Mouse (Mus musculus): ENCODE data around the gene Atp6v0c.
"Not testable (repeated sequence)": the region's sequence is repeated elsewhere in the genome, so short reads cannot be mapped to it uniquely, and the experiment has no call there.

The Atp6v0c gene

DNA sequence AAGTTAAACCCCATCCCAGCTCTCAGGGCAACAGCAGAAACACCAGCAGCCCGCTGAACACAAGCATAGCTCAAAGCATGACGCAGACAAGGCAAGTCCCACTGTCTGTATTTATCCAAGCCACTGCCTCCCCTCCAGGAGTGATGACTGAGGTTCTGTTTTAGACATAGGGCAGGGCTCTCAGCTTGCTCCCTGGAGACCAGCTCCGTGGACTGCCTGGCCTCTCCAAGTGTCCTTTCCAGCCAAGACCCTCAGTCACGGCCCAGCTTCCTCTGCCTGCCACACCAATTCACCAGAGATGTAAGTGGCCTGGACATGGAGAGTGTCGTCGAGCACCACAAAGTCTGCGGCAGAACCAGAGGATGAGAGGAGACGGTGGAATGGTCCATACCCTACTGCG, 13.8 kb downstream of the Atp6v0c start:
- no peak for DNase-seq

DNA sequence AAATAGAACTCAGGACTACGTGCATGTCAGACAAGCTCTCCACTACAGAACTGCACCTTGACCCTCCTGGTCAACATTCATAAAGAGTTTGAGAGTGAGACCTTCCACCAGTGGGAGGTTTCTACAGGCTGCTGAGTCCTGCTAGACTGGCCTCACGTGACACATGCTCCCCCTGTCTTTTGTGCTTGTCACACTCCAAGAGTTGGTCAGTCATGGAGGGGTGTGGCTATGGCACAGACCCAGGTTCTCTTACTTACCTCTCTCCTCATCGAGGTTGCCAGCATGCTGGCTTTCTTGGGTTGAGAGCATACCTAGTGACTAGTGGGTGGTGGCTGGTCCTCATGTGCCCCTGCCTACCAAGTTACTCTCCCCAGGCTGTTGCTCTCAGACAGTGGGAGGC, 15.0 kb downstream of the Atp6v0c start:
- DNase-seq: no peak

DNA sequence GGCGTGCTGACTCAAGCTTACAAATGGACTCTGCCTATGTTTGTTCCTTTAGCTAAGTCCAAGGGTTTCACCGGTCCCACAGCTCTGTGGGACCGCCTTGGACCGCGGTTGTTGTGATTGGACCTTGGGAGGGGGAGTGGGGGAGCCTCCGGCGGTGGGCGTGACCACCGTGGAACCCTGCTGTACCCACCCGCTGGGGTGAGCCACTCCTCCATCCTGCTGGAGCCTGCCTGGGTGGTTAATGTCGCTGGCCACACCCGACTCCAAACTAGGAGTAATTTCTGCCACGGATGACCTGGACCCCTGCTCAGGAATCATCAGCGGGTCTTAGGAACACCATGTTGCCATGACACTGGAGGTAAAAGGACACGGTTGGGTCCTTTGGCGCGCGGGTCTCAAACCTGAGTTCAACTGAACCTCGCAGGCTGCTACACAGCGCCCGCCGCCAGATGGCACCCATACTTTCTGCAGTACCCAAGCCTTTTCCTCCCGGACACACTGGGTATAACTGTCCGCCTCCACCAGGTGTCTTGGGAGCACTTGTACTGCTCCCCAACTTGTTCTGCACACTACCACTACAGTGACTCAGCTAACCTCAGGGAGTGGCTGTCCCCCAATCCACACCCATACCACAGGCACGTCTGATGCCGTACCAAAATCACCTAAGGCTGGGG, 17.5 kb downstream of the Atp6v0c start:
- peak; percentile 73 for DNase-seq

DNA sequence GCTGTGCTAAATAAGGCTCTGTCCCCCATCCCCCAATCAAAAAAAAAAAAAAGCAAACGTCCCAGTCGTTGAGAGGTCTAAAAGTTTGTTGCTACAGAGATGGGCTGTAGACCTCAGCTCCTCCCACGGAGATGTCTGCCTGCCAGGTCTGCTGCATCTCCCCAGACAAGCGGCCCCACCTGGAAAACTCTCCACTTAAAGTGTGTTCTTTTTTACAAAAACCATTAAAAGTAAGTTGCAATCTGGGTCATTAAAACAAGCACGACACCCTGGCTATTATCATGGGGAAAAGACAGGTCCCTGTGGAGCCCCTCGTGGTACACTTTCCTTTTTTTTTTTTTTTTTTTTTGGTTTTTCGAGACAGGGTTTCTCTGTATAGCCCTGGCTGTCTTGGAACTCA, 18.1 kb downstream of the Atp6v0c start:
- DNase-seq: no peak

DNA sequence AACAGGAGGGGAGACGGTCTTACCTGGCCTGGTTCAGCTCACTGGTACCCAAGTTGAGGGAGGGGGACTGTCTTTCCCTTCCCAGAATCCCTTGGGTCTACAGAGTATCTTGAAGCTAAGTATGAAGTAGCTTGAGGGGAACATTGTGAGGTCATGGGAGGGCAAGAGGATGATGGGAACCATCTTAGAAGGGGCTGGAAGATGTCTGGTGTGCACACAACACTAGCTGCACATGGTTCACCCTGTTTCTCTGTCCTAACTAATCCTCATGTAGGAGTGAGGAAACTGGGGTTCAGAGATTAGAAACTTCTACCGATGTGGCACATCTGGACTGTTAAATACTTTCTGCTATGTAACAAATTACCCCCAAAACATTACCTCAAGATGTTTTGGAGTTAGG, 18.7 kb downstream of the Atp6v0c start, which contains the start of gene Pdpk1:
TSS of gene Pdpk1 (minus strand) at position 101 of the 400 bp plus-strand sequence.
- no peak for DNase-seq

DNA sequence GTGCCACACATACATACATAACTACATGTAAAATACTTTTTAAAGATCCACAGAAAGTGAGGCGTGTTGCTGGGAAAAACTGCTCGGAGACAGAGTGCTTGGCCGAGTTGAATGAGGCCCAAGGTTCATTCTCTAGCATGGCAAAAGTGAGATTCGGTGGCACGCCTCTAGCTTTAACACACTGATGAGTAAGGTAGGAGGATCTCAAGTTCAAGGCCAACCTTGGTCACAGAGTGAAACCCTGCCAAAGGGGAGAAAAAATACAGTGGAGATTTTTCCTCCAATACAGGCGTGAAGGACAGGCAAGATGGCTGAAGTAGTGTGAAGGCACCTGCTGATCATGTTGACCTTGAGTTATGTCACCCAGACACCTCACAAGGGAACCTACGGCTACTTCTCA, 20.1 kb downstream of the Atp6v0c start:
- DNase-seq: no peak

DNA sequence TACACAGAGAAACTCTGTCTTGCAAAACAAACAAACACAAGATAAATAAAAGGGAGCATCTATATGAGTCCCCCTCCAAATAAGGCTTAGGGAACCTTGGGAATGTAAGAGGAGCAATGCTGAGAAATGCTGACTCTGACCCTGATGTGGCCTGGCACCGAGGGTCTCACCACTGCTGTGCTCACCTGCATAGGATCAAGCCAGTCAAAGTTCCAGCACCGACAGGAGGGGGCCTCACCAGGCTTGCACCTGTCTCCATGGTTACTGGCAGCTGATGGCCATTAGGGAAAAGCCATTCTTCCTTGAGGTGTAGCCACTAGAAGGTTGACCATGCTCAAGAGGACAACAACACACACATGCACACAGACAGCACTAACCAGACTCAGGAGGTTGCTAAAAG, 26.6 kb downstream of the Atp6v0c start:
- DNase-seq: no peak

DNA sequence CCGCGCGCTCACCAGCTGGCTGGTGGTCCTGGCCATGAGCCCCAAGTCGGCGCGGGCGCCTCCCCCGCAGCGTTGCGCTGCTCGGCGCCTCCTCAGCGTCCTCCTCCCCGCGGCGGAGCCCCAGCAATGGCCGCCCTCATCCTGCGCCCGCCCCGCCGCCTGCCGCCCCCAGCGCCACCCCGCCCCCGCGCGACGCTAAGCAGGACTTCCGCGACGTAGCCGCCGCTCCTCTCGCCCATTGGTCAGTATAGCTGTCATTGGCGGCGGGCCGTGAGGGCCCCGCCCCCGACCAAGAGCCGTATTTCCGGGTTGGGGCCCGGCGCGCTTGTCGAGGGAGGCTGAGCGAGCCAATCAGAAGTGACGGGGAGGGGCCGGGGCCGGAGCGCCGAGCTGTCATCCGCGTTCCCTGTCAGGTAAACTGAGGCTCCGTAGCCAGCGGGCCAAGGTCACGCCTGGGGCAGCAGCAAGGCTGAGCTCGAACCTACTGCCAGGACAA, 28.0 kb downstream of the Atp6v0c start:
- DNase-seq: peak; percentile 98

DNA sequence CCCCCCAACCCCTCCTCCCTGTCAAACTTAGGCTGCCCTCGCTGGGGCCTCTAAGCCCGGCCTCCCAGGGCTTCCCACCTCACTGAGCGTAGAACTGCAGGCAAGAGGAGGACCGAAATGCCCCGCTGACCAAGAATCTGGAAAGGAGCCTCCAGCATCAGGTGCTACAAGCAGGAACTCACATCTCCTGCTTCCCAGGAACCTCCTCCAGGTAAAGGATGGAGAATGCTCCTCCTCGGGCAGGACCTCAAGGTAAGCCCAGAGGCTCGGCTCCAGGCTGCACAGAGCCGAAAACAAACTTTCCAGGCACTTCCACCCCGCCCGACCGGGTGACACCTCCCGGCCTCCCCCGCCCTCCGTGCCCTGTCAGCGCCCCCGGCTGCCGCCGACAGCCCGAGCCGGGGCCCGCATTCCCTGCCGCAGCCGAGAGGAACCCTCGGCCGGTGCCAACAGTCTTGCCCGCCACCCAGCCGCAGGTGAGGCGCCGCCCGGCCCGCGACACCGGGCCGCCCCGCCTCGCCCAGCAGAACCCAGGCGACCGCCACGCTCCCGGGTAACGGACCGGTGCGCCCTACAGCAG, 28.6 kb downstream of the Atp6v0c start:
- DNase-seq: peak; percentile 28

DNA sequence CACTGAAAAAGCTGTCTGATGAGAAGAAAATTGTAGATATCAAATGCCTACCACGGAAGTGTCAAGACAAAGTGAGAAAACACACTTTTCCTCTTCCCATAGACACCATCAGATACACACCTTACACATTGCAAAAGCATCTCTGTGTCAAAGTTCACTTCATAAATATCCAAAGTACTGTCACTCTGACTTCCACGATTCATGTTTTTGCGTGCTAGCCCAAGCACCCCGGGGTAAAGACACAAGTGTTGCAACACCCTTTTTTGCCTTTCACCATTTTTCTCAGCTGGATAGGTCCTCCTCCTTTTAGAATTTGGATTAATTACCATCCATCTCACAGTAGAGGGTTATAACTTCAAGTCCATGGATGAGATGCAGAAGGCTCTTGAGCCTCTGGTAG, 29.5 kb downstream of the Atp6v0c start:
- DNase-seq: no peak

DNA sequence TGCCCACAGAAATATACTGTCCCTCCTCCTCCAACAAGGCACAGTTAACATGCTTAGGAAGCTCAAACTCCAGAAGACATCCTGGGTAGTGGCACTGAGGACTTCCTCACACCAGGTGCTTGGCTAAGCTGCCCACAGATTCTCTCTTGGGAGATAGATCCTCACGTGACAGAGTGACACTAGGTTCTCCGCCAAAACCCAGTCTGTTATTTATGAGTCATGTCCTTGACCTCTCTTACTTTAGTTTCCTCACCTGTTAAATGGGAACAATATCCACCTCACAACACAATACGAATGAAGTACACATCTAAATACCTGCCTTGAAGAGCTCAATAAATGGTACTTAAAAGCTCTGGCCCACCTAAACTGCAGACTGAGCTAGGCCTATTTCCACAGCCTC, 30.2 kb downstream of the Atp6v0c start:
- no peak for DNase-seq

DNA sequence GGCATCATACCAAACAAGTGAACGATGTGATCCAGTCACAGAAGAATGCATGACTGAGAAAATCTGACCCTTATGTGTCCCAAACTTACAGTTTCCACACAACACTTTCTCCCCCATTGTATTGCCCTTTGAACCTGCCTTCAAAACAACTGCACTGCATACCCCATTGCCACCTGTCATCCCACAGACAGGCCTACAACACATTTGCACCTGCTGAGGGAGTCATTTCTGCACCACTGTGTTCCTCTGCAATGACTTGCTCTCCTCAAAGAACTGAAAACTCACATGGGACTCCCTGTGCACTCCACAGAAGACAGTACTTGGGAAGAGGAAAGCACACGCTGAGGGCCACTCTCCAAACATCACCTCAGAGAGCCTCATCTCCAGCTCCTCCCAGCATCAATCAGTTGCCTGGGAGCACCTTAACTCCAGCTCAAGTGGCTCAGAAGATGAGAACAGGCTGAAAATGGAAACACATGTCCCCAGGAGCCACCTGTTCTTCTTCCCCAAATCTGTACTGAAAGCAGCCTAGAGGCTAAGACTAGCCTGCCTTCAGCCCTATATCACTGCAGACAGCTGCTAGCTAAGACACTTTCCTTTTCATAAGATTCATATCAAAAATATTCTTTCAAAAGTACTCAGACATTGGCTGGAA, 32.1 kb downstream of the Atp6v0c start:
- DNase-seq: no peak

DNA sequence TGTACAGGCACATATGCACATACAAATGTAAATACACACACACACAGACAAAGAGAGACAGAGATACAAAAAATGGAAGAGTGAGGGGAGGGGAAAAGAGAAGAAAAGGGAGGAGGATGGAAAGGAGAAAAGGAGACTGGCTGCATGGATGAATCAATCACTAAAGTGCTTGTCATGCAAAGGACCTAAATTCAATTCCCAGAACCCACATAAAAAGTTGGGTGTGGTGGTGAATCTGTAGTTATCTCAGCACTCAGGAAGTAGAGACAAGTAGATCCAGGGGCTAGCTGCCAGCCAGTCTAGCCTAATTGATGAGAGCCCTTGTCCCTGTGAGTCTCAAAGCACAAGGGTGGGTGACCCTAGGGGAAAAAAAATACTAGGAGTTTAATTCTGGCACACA, 35.4 kb downstream of the Atp6v0c start:
- no peak for DNase-seq

DNA sequence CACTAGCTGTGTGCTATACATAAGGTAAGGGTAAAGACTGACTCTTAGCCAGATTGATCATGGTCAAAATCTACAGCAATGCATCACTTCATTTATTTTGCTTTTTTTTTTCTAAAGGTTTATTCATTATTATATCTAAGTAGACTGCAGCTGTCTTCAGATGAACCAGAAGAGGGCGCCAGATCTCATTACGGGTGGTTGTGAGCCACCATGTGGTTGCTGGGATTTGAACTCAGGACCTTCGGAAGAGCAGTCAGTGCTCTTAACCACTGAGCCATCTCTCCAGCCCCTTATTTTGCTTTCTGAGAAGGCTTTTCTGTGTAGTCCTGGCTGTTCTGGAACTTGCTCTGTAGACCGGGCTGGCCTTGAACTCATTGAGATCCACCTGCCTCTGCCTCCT, 36.6 kb downstream of the Atp6v0c start:
- not testable (repeated sequence) for DNase-seq

DNA sequence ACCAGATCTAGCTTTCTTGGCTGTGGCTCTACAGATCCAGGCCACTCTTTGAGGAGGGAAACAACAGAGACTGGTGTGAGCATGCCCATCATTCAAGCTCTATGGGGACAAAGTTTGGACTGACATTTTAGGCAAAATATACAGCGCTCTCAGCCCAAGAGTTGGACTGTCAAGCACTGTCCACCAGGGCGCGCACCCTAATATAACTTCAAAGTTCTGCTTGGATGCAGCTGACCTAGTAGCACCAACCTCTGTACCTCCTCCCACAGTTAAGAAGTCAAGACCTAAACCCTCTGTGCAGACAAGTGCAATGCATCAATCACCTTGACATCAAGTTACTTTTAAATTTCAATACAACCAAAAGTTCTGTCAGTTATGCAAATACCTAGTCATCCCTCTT, 37.9 kb downstream of the Atp6v0c start:
- no peak for DNase-seq

DNA sequence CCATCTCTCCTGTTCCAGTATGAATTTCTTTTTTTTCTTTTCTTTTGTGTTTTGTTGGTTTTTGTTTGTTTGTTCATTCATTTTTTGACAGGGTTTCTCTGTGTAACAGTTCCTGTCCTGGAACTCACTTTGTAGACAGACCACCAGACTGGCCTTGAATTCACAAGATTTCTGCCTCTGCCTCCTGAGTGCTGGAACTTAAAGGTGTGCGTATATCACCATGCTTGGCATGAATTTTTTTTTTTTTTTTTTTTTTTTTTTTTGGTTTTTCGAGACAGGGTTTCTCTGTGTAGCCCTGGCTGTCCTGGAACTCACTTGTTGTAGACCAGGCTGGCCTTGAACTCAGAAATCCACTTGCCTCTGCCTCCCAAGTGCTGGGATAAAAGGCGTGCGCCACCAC, 40.3 kb downstream of the Atp6v0c start:
- DNase-seq: not testable (repeated sequence)

DNA sequence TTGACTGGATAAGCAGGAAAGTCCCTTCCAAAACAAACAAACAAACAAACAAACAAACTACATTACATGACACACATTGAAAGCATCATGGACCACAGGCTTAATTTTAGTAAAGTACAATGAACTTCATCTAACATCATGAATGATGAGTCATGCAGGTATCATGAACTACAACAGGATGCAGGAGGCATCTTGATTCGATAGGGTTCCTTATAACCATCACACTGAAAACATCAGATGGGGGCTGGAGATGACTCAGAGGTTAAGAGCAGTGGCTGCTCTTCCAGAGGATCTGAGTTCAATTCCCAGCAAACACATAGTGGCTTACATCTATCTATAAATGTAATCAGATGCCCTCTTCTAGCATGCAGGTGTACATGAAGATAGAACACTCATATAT, 41.9 kb downstream of the Atp6v0c start:
- no peak for DNase-seq

DNA sequence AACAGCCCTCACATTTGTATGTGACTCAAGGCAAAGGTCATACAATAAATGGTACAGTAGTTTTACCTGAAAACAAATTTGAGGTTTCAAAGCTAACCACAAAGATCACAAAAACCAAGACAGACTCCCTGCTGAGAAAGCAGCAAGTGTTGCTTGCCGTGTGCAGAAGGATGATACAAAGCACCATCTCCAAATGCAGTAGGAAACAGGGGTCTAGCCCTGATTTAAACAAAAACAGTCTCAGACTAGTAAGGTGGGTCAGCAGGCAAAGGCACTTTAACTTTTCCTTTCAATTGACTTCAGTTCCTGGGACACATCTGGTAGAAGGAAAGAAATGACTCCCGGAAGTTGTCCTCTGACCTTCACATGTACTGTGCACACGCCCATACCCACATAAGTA, 42.7 kb downstream of the Atp6v0c start:
- no peak for DNase-seq

DNA sequence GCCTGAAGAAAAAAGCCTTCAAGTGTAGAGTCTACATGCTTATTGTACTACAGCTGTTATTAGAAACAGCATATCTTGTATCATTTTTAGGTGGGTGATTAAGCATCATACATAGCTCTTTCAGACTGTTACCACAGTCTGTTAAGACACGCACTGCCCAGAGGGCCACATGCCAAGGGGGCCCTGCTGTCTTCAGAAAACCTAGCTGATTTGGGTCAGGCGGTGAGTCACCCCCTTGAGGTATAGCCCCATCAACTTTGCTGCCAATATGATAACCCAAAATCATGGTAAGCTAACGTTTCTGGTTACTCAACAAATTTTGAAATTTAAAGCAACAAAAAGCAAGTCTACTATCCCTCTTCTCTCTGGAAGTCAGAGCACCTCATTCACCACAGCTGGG, 50.1 kb downstream of the Atp6v0c start:
- DNase-seq: no peak
